Mouse (Mus musculus) neural tube, embryonic 10.5 days (tissue): ENCODE data around the gene Fam71e1.

Experiments
- DNase-seq: peaks from one replicate; pipeline ENCODE4 v3.0.0-alpha.2; 2017; ENCODE audit warnings: low spot score; ENCODE audit errors: extremely low spot score

Fam71e1 gene

GRCm38 (mm10) chr7:44470696-44471612 is 25.4 kb upstream of the Fam71e1 start:
- DNase-seq = no peak

- no peak for DNase-seq
Observed at GRCm38 (mm10) chr7:44471880-44472557, 24.4 kb upstream of the Fam71e1 start.

GRCm38 (mm10) chr7:44472558-44472885 is 23.9 kb upstream of the Fam71e1 start:
- no peak for DNase-seq

GRCm38 (mm10) chr7:44472961-44473646 is 23.3 kb upstream of the Fam71e1 start:
- DNase-seq = no peak

- DNase-seq = peak; percentile 43
Observed at GRCm38 (mm10) chr7:44474419-44474818, 22.0 kb upstream of the Fam71e1 start.

- peak; percentile 13 for DNase-seq
Observed at GRCm38 (mm10) chr7:44475046-44475614, 21.3 kb upstream of the Fam71e1 start.

- DNase-seq = no peak
Observed at GRCm38 (mm10) chr7:44482836-44483435, 13.4 kb upstream of the Fam71e1 start.

GRCm38 (mm10) chr7:44484109-44484508 is 12.3 kb upstream of the Fam71e1 start:
- no peak for DNase-seq

GRCm38 (mm10) chr7:44484841-44485571 is 11.4 kb upstream of the Fam71e1 start:
- DNase-seq = peak; percentile 88

- DNase-seq = no peak
Observed at GRCm38 (mm10) chr7:44485572-44486195, 10.7 kb upstream of the Fam71e1 start.

- DNase-seq = no peak
Observed at GRCm38 (mm10) chr7:44486927-44487575, 9.3 kb upstream of the Fam71e1 start.

GRCm38 (mm10) chr7:44487936-44488335 is 8.4 kb upstream of the Fam71e1 start:
- DNase-seq = no peak

- DNase-seq = no peak
Observed at GRCm38 (mm10) chr7:44488545-44488944, 7.8 kb upstream of the Fam71e1 start.

- no peak for DNase-seq
Observed at GRCm38 (mm10) chr7:44490281-44490680, 6.1 kb upstream of the Fam71e1 start.

- no peak for DNase-seq
Observed at GRCm38 (mm10) chr7:44491391-44491790, 5.0 kb upstream of the Fam71e1 start.

GRCm38 (mm10) chr7:44492166-44492826 is 4.1 kb upstream of the Fam71e1 start:
- no peak for DNase-seq

- DNase-seq = no peak
Observed at GRCm38 (mm10) chr7:44494681-44495080, 1.7 kb upstream of the Fam71e1 start.

- DNase-seq = no peak
Observed at GRCm38 (mm10) chr7:44495086-44495485, 1.3 kb upstream of the Fam71e1 start.

GRCm38 (mm10) chr7:44496771-44497109 is 359 bp downstream of the Fam71e1 start:
- DNase-seq = no peak
